Mouse (Mus musculus): Measurements from ENCODE around the gene Snca.
"Not testable (repeated sequence)": the region's sequence is repeated elsewhere in the genome, so short reads cannot be mapped to it uniquely, and the experiment has no call there.

The Snca gene

DNA sequence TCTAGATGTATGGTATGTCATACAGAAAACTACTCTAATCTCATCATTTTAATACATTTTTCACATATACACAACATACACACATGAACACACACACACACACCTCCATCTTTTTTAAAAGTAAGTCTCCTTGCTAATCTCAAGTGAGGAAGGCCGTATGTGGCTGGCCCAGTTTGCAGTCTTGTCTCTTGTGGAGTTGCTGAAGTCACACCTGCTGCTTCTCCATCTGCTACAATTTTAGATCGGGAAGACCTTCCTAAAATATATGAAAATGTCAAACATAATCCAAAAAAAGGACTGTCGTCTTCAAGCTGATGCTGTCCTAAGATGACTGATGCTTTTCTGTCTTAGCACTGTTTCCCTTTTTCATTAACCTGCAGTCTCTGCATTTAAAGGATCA lies 112.1 kb downstream of the Snca start:
- no peak for DNase-seq (ENCODE audit: low read depth, low spot score)

DNA sequence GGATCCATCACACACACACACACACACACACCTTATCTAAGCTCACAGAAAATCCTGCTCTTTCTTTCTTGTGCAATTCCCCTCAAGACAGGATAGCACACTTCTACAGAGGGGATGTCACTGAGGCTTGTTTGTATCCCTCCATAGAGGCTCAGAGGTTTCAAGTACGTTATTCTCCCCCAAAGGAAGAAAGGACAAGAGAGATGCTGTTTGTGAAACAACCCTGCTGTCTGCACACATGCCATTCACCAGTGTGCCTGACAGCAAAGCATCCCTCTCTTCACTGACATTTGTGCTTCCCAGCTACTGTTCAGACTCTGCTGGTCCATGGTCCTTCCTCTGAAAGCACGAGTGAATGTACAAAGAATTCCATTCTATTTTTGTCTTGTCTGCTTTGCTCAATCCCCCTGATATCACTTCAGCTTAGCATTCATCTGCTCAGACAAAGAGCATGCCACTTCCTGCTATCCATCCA lies 119.6 kb downstream of the Snca start:
- DNase-seq (ENCODE audit: low read depth, low spot score), result no peak

DNA sequence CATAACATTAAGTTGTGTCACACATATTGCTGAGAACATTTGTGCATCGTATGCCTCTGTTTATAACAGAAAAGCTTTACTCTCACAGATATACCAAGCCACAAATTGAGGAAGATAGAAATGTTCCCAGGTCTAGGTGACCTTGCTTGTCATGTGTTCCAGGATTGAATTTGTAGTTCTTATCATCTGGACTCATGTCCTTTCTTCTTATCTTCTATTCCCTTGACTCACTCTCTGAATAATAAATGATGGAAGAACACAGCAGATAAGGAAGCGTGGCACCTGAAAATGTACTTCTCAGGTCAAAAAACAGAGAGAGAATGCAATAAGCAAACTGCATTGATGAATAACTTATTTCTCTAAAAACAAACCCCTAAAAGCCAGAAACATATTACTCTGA lies 131.6 kb downstream of the Snca start:
- no peak for DNase-seq (ENCODE audit: low read depth, low spot score)

DNA sequence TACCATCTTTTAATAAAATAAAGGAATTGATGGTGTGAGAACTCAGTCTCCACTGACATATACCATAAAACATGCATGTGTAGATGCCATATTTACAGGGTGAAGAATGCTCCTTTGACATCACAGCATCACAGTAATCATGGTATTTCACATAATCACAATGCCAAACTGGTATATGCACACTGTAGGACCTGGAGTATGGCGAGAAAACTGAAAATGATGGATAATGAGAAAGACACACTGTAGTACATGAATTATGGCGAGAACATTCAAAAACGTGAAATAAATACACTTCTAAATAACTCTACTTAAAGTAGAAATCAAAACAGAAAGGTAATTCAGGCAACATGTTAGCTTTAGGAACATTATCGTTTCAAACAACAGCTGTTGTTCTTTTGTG lies 142.6 kb downstream of the Snca start:
- not testable (repeated sequence) for DNase-seq (ENCODE audit: low read depth, low spot score)

DNA sequence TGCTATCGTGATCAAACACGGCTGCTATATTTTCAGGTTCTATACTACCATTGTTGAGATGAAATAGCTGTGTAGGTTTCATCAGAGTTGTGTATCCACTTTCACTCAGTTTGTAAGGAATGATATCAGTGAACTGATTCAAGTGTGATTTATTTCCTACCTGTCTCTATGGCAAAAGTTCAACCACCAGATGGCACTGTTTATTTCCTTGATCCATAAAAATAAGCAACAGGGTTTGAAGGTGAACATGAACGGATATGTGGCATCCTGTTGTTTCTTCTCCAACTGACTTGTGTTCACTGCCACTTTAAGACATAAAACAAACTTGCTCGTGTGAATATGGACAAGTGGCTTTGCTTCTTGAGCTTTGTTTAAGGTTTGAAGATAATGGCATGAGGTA lies 147.4 kb downstream of the Snca start:
- peak; percentile 56 for DNase-seq (ENCODE audit: low read depth, low spot score)
